Mouse (Mus musculus): Measurements from ENCODE around the gene C1qtnf6.

- TF ChIP-seq EP300 (IDR thresholded peaks at IDR 0.05) (no peak), CTCF (IDR thresholded peaks at IDR 0.05) (no peak)
Measured at GRCm38 (mm10) chr15:78508443-78508842, 22.8 kb downstream of the C1qtnf6 start.

All from lung, postnatal 0 days (tissue).